Mouse (Mus musculus) kidney, adult 2 months (tissue): Measurements from ENCODE around the gene Iars2.

ENCODE experiments used
- CTCF ChIP-seq: fragments of 200-500 bp; conservative IDR thresholded peaks from 2 replicates; pipeline ENCODE4 v1.5.1; 2011; ENCODE audit warnings: low read depth, mild to moderate bottlenecking, control low read depth, low read length, moderate library complexity, mixed read lengths; ENCODE audit not compliant: insufficient read depth, insufficient read length
- POLR2A ChIP-seq: fragments of 200-500 bp; IDR thresholded peaks from one replicate; pipeline ENCODE4 v1.6.1; 2011; ENCODE audit warnings: low read depth, low read length, control low read depth

DNA sequence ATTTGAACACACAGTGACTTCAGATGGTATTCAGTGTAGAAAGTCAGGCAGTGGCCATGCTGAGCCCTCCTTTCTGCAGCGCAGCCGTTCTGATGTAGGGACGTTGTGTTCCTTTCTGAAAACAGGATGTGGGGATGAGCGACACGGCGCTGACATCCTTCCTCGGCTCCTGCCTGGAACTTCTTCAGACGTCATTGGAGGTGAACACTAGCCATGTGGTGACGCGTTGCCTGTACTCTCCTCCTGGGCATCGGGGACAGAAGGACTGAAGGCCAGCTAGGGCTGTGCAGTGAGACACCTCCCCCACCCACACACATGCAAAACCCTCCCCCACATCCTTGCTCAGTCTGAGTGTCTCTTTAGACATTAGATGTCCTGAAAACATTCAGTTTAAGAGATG is 52.2 kb downstream of the Iars2 start:
- TF ChIP-seq CTCF (no peak), POLR2A (no peak)
